Mouse (Mus musculus): ENCODE measurements around the gene Gm10197. TPM values are rescaled to one million over a fixed set of nuclear protein-coding genes. Genes with fewer than 3 reads are reported as not detected.

Gene Gm10197
- polyA plus RNA-seq, 1 experiment: not detected

DNA sequence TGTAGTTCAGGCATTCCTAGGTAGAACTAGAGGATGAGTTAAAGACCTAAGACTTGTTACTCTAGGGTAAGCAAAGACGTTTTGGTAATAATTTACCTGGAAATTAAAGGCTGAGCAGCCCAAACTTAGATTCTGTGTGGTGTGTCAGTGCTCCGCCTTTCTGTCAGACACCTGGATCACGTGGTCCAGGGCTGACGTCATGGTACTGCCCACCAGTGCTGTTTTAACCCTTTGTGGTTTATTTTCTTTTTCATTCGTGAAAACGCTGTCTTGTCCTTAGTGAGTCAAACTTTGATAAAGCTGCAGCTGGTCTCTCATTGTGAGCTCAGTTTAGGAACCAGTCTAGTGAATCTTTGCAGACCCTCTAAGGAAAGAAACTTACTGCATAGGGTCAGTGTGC lies 31.1 kb downstream of the Gm10197 start:
- no peak for TF ChIP-seq POLR2A (IDR thresholded peaks at IDR 0.05; ENCODE audit: borderline replicate concordance, low read depth, low read length)
- TF ChIP-seq CTCF (IDR thresholded peaks at IDR 0.05; ENCODE audit: low read depth, low read length): no peak
- Histone ChIP-seq H3K27ac (ENCODE audit: insufficient read depth, low read depth, low read length) (no peak overlapping the region), H3K4me3 (ENCODE audit: insufficient read depth, low read length) (no peak overlapping the region), H3K4me1 (ENCODE audit: control insufficient read depth, insufficient read depth, low read length) (no peaks in the 10 kb centered on the region)

DNA sequence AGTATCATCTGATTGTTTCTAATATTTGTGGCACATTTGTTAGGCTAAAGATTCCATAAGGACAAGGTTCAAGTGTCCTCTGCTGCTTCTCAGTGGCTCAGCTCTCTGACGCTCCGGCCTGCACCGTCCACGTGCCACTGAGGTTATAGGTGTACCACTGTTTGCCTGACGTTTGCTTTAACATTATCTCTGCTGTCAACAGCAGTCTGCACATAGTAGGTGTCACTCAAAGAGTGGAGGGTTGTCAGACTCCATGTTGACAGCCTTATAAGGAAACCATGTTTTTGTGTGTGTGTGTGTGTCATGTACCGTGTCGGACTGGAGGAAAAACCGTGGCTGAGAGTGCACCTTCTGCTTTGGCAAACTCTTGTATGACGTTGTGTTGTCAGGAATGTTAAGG lies 36.3 kb downstream of the Gm10197 start:
- Histone ChIP-seq H3K4me1 (ENCODE audit: control insufficient read depth, insufficient read depth, low read length) (peaks cover 2% of the 10 kb centered on the region; the same call in 1 of the 2 replicates), H3K4me3 (ENCODE audit: insufficient read depth, low read length) (no peak overlapping the region), H3K27ac (ENCODE audit: insufficient read depth, low read depth, low read length) (no peak overlapping the region)
- no peak for TF ChIP-seq POLR2A (IDR thresholded peaks at IDR 0.05; ENCODE audit: borderline replicate concordance, low read depth, low read length)
- TF ChIP-seq CTCF (IDR thresholded peaks at IDR 0.05; ENCODE audit: low read depth, low read length): no peak

DNA sequence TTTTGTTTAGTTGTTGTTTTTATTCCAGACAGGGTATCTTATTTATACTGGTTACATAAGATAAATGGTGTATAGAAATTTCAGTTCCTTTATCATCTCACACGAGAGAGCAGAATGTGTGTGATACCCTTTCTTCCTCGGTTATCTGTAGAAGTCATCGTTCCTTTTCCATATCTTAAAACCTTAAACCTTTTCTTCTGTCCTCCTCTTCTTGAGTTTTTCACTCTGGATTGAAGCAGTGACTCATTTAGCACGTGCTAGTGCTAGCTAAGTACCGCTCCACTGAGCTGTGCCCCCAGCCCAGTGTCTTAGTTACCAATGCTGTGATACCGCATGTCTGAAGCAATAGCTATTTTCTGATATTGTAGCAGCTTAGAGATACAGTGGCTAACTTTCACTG lies 37.8 kb downstream of the Gm10197 start:
- Histone ChIP-seq H3K27ac (ENCODE audit: insufficient read depth, low read depth, low read length) (no peak overlapping the region), H3K4me3 (ENCODE audit: insufficient read depth, low read length) (no peak overlapping the region), H3K4me1 (ENCODE audit: control insufficient read depth, insufficient read depth, low read length) (peaks cover 2% of the 10 kb centered on the region; the same call in 1 of the 2 replicates)
- TF ChIP-seq CTCF (IDR thresholded peaks at IDR 0.05; ENCODE audit: low read depth, low read length) (no peak), POLR2A (IDR thresholded peaks at IDR 0.05; ENCODE audit: borderline replicate concordance, low read depth, low read length) (no peak)

DNA sequence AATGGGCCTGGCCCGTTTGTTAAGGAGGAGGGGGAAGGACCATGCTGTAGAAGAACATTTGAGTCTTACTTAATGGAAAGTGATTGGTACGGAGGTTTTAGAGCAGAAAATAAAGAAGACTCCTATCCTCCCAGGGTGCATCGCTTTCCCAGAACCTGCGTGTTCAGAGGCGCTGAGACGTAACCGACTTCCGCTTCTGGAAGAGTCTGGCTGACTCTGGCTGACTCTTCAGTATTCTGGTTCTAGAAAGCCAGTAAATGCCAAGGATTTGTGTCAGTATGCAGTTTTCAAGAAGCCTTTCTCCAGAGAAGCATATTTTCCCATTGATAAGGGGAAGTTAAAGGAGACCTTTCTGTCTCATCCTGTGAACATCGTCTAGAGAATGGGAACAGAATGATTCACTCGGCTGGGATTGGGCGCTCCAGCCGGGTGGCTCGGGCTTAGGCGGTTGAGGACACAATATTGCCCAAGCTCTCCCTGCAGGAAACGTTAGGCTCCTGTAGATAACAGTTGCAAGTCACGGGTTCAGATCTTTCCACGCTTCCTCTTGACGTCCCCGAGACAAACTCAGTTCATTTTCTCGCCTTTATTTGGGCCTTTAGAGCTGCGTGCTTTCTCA lies 39.6 kb downstream of the Gm10197 start:
- H3K4me3 ChIP-seq (ENCODE audit: insufficient read depth, low read length): no peak overlapping the region
- H3K4me1 ChIP-seq (ENCODE audit: control insufficient read depth, insufficient read depth, low read length): peaks cover 15% of the 10 kb centered on the region
- TF ChIP-seq POLR2A (IDR thresholded peaks at IDR 0.05; ENCODE audit: borderline replicate concordance, low read depth, low read length) (no peak), CTCF (IDR thresholded peaks at IDR 0.05; ENCODE audit: low read depth, low read length) (no peak)
- no peak overlapping the region for H3K27ac ChIP-seq (ENCODE audit: insufficient read depth, low read depth, low read length)

DNA sequence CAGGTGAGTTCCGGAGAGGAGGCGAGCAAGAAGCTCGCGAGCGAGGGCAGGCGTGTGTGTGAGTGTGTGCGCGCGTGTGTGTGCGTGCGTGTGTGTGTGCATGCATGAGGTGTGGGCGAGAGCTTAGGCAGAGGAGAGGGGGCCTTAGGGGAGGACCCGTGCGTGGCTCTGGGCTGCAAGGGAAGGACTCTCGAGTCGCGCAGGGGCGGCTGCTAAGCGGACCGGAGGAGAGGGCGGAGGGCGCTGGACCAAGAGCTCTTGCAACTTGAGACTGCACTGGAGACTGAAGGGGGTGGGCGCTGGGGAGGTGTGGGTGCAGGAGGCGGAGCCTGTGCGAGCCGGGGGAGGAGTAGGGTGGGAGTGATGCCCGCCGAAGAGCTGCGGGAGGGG lies 41.6 kb downstream of the Gm10197 start:
- Histone ChIP-seq H3K27ac (ENCODE audit: insufficient read depth, low read depth, low read length) (no peak overlapping the region; the same call in 1 of the 2 replicates), H3K4me1 (ENCODE audit: control insufficient read depth, insufficient read depth, low read length) (peaks cover 26% of the 10 kb centered on the region), H3K4me3 (ENCODE audit: insufficient read depth, low read length) (peak overlapping the region; percentile 76)
- TF ChIP-seq CTCF (IDR thresholded peaks at IDR 0.05; ENCODE audit: low read depth, low read length) (no peak), POLR2A (IDR thresholded peaks at IDR 0.05; ENCODE audit: borderline replicate concordance, low read depth, low read length) (no peak)

DNA sequence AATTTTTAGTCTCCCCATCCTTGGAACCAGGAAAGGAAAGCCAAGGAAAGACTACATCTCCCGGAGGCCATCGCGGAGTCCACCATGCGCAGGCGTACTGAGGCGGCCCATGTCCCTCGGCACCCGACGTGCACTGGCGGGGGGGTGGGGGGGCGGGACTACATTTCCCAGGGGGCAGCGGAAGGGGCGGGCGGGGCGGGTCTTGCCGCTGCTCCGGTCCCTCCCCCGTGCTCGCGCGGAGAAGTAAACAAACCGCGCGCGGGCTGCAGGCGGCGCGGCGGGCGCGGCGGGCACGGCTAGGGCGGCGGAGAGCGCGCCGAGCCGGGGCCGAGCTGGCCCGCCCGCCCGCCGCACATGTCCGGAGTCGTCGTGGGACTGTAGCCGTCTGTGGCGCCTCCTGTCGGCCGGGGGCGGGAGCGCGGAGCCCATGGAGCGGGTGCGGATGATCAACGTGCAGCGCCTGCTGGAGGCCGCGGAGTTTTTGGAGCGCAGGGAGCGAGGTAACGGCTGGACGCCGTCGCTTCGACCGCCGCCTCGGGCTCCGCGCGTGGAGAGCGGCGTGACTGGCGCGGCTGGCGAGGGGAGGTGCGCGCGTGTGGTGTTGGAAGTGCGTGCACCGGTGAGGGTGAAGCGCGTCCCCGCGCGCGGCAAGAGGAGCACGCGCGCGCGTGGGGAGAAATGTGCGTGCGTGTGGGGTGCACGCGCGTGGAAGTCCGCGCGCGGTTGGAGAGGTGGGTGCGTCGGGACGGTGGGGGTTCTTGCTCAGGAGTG lies 42.2 kb downstream of the Gm10197 start:
- Histone ChIP-seq H3K4me3 (ENCODE audit: insufficient read depth, low read length) (peak overlapping the region; percentile 76), H3K27ac (ENCODE audit: insufficient read depth, low read depth, low read length) (peak overlapping the region; percentile 29), H3K4me1 (ENCODE audit: control insufficient read depth, insufficient read depth, low read length) (peaks cover 29% of the 10 kb centered on the region)
- no peak for TF ChIP-seq POLR2A (IDR thresholded peaks at IDR 0.05; ENCODE audit: borderline replicate concordance, low read depth, low read length)
- 0 out of 2 replicates have a peak, but pooled peaks have one; percentile 29 for TF ChIP-seq CTCF (IDR thresholded peaks at IDR 0.05; ENCODE audit: low read depth, low read length)

DNA sequence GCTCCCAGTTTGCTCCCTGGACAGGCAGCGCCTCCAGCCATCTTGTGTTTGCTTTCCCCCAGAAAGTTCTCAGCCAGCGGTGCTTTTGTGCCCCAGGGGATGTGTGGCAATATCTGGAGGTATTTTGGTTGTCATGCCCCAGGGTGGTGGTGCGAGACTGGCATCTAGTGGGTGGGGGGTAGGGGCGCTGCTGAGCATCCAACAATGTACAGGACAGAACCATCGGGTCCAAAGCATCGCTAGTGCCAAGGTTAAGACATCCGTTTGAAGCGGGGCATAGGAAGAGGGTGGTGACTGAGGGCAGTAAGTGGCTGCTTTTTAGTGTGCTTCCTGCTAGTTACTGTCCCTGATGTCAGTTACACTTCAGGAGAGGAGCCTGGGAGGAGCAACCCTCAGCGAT lies 43.5 kb downstream of the Gm10197 start:
- peaks cover 29% of the 10 kb centered on the region for H3K4me1 ChIP-seq (ENCODE audit: control insufficient read depth, insufficient read depth, low read length)
- TF ChIP-seq POLR2A (IDR thresholded peaks at IDR 0.05; ENCODE audit: borderline replicate concordance, low read depth, low read length) (no peak), CTCF (IDR thresholded peaks at IDR 0.05; ENCODE audit: low read depth, low read length) (no peak)
- H3K27ac ChIP-seq (ENCODE audit: insufficient read depth, low read depth, low read length): no peak overlapping the region
- H3K4me3 ChIP-seq (ENCODE audit: insufficient read depth, low read length): no peak overlapping the region

DNA sequence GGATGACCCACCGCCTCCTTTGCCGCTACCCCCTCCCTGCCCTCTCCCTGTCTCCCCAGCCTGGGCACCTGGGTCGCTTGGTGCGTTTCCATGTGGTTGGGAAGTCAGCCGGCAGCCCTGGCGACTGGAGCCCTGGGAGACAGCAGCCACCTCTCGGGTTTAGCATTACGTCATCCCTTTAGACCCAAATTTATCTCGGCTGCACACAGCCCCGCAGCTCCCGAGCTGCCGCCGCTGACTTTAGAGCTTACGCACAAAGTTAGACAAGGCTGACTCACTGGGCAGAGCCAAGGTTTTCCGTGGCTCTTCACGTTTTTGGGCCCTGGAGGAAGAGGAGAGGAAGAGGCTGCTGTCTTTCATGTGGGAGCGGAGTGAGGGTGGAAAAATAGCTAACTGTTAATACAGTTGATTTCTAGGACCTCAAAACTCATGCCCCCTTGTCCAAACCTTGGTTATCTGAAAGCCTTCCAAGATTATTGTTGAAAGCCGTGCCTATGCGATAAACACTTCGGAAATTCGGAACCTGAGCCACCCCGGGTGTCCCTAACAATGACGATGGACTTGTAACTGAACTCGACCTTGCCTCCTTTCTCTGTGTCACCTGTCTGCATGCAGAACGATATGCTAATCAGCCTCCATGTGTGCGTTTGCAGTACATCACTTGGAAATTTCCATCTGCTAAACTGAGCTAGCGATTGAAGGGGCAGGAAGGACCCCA lies 45.8 kb downstream of the Gm10197 start:
- TF ChIP-seq CTCF (IDR thresholded peaks at IDR 0.05; ENCODE audit: low read depth, low read length): no peak
- no peak for TF ChIP-seq POLR2A (IDR thresholded peaks at IDR 0.05; ENCODE audit: borderline replicate concordance, low read depth, low read length)
- Histone ChIP-seq H3K27ac (ENCODE audit: insufficient read depth, low read depth, low read length) (peak overlapping the region; percentile 17), H3K4me3 (ENCODE audit: insufficient read depth, low read length) (peak overlapping the region; percentile 49), H3K4me1 (ENCODE audit: control insufficient read depth, insufficient read depth, low read length) (peaks cover 26% of the 10 kb centered on the region)

DNA sequence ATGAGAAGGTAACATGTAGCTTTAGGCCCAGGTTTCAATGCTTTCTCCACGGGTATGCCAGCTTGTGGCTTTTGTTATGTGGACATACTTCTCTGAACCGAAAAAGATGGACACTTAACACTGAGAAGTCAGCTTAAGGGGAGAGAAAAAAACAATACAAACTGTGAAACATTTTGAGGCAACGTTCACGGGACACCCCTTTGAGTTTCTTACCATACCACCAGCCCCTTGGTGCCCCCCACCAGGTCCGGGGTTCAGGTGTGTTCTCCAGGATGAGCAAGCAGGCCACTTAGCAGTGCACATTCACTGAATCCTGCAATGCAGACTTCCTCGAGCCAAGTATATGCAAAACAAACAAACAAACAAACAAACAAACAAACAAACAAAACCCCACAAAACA lies 46.7 kb downstream of the Gm10197 start:
- no peak overlapping the region for H3K4me3 ChIP-seq (ENCODE audit: insufficient read depth, low read length)
- H3K27ac ChIP-seq (ENCODE audit: insufficient read depth, low read depth, low read length): no peak overlapping the region
- TF ChIP-seq CTCF (IDR thresholded peaks at IDR 0.05; ENCODE audit: low read depth, low read length) (no peak), POLR2A (IDR thresholded peaks at IDR 0.05; ENCODE audit: borderline replicate concordance, low read depth, low read length) (no peak)
- peaks cover 26% of the 10 kb centered on the region for H3K4me1 ChIP-seq (ENCODE audit: control insufficient read depth, insufficient read depth, low read length)

Data from bone marrow macrophage, adult 2 months (primary cell).